Comparison of ENCODE assay signal across 7 mouse cellular contexts in genomic region chr9:108338886-108339781, GRCm38 (mm10). TPM values are rescaled to one million over a fixed set of nuclear protein-coding genes. Genes with fewer than 3 reads are reported as not detected.
DNase-seq lines count a peak whose midpoint lies in the region; ATAC-seq lines count a peak whose summit lies in the region.

TSS of gene Gpx1 (plus strand) at chr9:108338903.

- peaks cover 22% of the 10 kb centered on the region for H3K36me3 ChIP-seq in embryonic facial prominence, embryonic 12.5 days
- peaks cover 8% of the 10 kb centered on the region for H3K36me3 ChIP-seq in limb, embryonic 11.5 days (ENCODE audit: control insufficient read depth, insufficient read depth, low read length)
- H3K36me3 ChIP-seq in midbrain, embryonic 14.5 days (ENCODE audit: control insufficient read depth, insufficient read depth, low read length): peaks cover 25% of the 10 kb centered on the region

- H3K9me3 ChIP-seq in embryonic facial prominence, embryonic 12.5 days: no peaks in the 10 kb centered on the region
- no peaks in the 10 kb centered on the region for H3K9me3 ChIP-seq in limb, embryonic 11.5 days (ENCODE audit: control insufficient read depth, low read length)
- no peaks in the 10 kb centered on the region for H3K9me3 ChIP-seq in midbrain, embryonic 14.5 days (ENCODE audit: control insufficient read depth, low read length)

- H3K4me1 ChIP-seq in embryonic facial prominence, embryonic 12.5 days: peaks cover 19% of the 10 kb centered on the region
- no peaks in the 10 kb centered on the region for H3K4me1 ChIP-seq in limb, embryonic 11.5 days (ENCODE audit: control insufficient read depth, insufficient read depth, low read length)
- H3K4me1 ChIP-seq in midbrain, embryonic 14.5 days (ENCODE audit: control insufficient read depth, insufficient read depth, low read length): peaks cover 10% of the 10 kb centered on the region

- no peaks in the 10 kb centered on the region for H3K27me3 ChIP-seq in embryonic facial prominence, embryonic 12.5 days
- H3K27me3 ChIP-seq in limb, embryonic 11.5 days (ENCODE audit: control insufficient read depth, insufficient read depth, low read length): no peaks in the 10 kb centered on the region
- H3K27me3 ChIP-seq in midbrain, embryonic 14.5 days (ENCODE audit: control insufficient read depth, insufficient read depth, low read length): no peaks in the 10 kb centered on the region

- peak within 1 kb of the TSS; percentile 95 for H3K27ac ChIP-seq in embryonic facial prominence, embryonic 12.5 days
- peak within 1 kb of the TSS; percentile 93 for H3K27ac ChIP-seq in limb, embryonic 11.5 days (replicated peaks; ENCODE audit: low read depth, low read length)
- H3K27ac ChIP-seq in midbrain, embryonic 14.5 days (replicated peaks; ENCODE audit: low read depth, low read length): peak within 1 kb of the TSS; percentile 92

- peak; percentile 89 for DNase-seq in adrenal gland, postnatal 25 days
- DNase-seq in heart, adult 11 months: peak; percentile 100
- DNase-seq in kidney, adult 18-20 months: peak; percentile 94
- peak; percentile 93 for DNase-seq in limb, embryonic 11.5 days (ENCODE audit: low spot score)
- peak; percentile 95 for DNase-seq in midbrain, embryonic 14.5 days
- DNase-seq in spleen, adult 18-20 months: peak; percentile 81 to 86

- H3K9ac ChIP-seq in embryonic facial prominence, embryonic 12.5 days: peak within 1 kb of the TSS; percentile 84
- H3K9ac ChIP-seq in limb, embryonic 11.5 days (ENCODE audit: low read length): peak within 1 kb of the TSS; percentile 95
- H3K9ac ChIP-seq in midbrain, embryonic 14.5 days (replicated peaks; ENCODE audit: low read length): peak within 1 kb of the TSS; percentile 88

- peak within 1 kb of the TSS; percentile 78 for H3K4me2 ChIP-seq in embryonic facial prominence, embryonic 12.5 days (replicated peaks)
- peak within 1 kb of the TSS; percentile 74 for H3K4me2 ChIP-seq in limb, embryonic 11.5 days (ENCODE audit: low read depth, severe bottlenecking)
- peak within 1 kb of the TSS; percentile 85 for H3K4me2 ChIP-seq in midbrain, embryonic 14.5 days (ENCODE audit: low read length)

- peak within 1 kb of the TSS; percentile 71 for H3K4me3 ChIP-seq in embryonic facial prominence, embryonic 12.5 days
- H3K4me3 ChIP-seq in limb, embryonic 11.5 days (ENCODE audit: low read depth, low read length): peak within 1 kb of the TSS; percentile 74
- H3K4me3 ChIP-seq in midbrain, embryonic 14.5 days (replicated peaks; ENCODE audit: low read depth, low read length): peak within 1 kb of the TSS; percentile 73

- ATAC-seq in embryonic facial prominence, embryonic 12.5 days (ENCODE audit: insufficient number of reproducible peaks, insufficient read depth, low FRiP score, low TSS enrichment): peak; percentile 97
- peak; percentile 94 for ATAC-seq in limb, embryonic 11.5 days (ENCODE audit: insufficient number of reproducible peaks, low FRiP score, low TSS enrichment, low read depth)
- peak; percentile 95 for ATAC-seq in midbrain, embryonic 14.5 days (ENCODE audit: low FRiP score, low TSS enrichment)

- WGBS in embryonic facial prominence, embryonic 12.5 days: under 1% methylated on average over 49 of the region's 49 CpGs
- under 1% methylated on average over 49 of the region's 49 CpGs for WGBS in limb, embryonic 11.5 days
- WGBS in midbrain, embryonic 14.5 days: under 1% methylated on average over 49 of the region's 49 CpGs

RNA-seq across cellular contexts. Expression of gene Gpx1, which starts in this region (rescaled TPM):
- total RNA-seq in adrenal gland, postnatal 25 days (2021): 711 and 722 TPM in 2 replicates
- polyA plus RNA-seq in embryonic facial prominence, embryonic 12.5 days (2016; fragmentation: Nextera tagmentation; extraction: Ambion mirVana): 798 and 814 TPM in 2 replicates
- polyA plus RNA-seq in limb, embryonic 11.5 days (2014; fragmentation: Nextera tagmentation; extraction: Ambion mirVana): 798 and 887 TPM in 2 replicates
- polyA plus RNA-seq in midbrain, embryonic 14.5 days (2014; fragmentation: Nextera tagmentation; extraction: Ambion mirVana): 476 and 480 TPM in 2 replicates

Comparison
In these comparisons a context has a peak if more than half of its experiments do, and no peak if none do; other contexts are left out.
1. Peak in every context shown above with its lines: DNase-seq, ATAC-seq, H3K4me3 ChIP-seq and H3K27ac ChIP-seq.